Mouse (Mus musculus) adrenal gland, postnatal 14 days (tissue): ENCODE results near the gene Nrarp. TPM values are rescaled to one million over a fixed set of nuclear protein-coding genes. Genes with fewer than 3 reads are reported as not detected.
A peak's percentile ranks its signal among the peaks of the same experiment; 100 is the strongest.

Experiments used
- DNase-seq: peaks from one replicate; pipeline ENCODE4 v3.0.0; 2021; ENCODE audit warnings: mixed read lengths
- long read RNA-seq, 2 experiments: library from polyadenylated mRNA; stranded (forward); transcript quantifications; one replicate each; pipeline ENCODE4 v2.0.0; 2021
- total RNA-seq: library from RNA; stranded (reverse); gene quantifications from 2 replicates; pipeline ENCODE4 v1.2.3, GENCODE M21; 2021

Nrarp gene
- total RNA-seq: 8.7 and 9.5 TPM in 2 replicates
- long read RNA-seq, experiment 1, transcript Nrarp-201 (1 exons, 2,582 nt): major isoform, 11 of 11 reads
- long read RNA-seq, experiment 1, partial matches to known transcripts: 0 of 11 reads
- long read RNA-seq, experiment 1, other reads (novel, unspliced or antisense): 0 of 11 reads
- long read RNA-seq, experiment 2, transcript Nrarp-201 (1 exons, 2,582 nt): major isoform, 10 of 10 reads
- long read RNA-seq, experiment 2, partial matches to known transcripts: 0 of 10 reads
- long read RNA-seq, experiment 2, other reads (novel, unspliced or antisense): 0 of 10 reads

DNA sequence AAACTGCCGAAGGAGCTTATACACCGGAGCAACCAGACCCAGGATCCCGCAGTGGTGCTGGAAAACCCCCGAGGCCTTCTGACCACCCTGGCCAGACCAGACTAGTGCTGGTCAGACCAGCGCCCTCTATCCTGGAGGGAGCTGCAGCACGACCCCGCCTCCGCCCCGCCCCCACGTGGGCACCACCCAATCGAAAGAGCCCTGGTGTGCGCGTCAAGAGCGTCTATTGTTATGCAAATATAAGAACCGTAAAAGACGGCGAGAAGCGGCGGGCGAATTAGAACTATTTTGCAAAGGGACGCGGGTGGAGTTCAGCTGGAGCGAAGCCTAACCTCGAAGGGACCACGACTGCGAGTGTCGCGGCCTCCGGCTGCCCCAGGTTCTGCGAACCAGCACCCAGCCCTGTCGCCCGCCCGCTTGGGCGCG lies at the start of gene Nrarp:
TSS of gene Nrarp (plus strand) at position 281 of the 426 bp plus-strand sequence.
- DNase-seq: peak; percentile 95

DNA sequence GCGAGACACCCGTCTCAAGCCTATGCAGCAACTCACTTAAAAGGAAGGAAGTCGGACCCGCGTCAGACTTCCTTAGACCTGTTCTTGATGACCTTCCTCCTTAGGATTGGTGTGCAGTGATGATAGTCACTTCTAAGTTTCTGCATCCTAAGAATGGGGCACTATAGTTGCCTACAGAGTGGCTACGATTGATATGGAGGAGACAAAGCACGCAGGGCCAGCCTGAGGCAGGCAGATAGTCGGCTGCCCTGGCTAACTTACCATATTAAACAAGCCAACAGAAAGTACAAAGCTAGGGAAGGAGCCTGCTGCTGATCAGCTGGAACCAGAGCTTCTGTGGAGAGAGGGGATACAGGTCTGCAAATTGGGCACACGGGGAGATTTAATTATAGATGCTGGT lies 49.0 kb upstream of the Nrarp start:
- no peak for DNase-seq

DNA sequence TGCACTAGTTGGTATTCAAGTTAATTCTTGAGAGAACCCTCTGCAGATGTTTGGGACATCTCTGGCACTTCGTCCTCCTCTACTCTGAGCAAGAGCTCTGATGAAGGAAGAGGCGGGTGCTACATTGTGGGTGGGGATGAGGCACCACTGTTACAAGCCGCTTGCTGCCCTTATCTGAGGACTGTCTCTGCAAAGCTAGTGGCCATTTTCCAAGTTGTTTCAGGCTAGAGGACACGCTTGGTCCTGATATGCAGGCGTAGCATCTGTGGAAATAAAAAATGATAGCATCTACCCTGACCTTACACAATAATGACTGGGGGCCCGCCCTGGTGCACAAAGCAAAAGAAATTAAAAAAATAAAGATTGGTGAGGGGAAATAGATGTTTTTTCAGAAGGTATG lies 42.7 kb upstream of the Nrarp start:
- DNase-seq: no peak

DNA sequence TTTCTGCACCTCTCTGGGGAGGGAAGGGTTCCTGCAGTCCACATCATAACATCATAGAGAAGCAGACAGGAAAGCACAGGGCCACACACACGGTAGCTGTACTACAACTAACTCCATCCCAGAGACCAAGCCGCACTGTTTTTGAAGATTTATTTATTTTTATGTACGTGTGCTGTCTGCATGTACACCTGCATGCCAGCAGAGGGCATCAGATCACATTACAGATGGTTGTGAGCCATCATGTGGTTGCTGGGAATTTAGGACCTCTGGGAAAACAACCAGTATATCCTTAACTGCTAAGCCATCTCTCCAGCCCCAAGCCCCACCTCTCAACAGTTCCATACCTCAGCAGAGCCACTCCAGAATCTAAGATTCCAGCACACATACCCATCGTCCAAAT lies 39.4 kb upstream of the Nrarp start:
- DNase-seq: no peak

DNA sequence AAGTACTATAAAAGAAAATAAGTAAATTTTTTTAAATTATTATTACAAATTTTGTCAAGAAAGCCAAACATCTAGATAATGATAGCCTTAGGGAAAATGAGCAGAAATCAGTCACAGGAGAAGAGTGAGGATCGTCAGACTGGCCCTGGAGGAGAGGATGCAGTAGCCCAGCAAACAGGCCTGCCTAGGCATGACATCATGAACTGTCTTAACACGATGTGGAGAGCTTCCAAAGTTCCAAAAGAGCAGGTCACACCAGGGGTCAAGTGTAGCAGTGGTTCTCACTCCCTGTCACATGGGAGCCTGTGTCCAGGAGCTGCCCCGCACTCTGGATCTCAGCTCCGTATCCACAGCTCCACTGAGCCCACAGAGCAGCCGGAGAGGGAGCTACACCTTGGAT lies 38.6 kb upstream of the Nrarp start:
- no peak for DNase-seq

DNA sequence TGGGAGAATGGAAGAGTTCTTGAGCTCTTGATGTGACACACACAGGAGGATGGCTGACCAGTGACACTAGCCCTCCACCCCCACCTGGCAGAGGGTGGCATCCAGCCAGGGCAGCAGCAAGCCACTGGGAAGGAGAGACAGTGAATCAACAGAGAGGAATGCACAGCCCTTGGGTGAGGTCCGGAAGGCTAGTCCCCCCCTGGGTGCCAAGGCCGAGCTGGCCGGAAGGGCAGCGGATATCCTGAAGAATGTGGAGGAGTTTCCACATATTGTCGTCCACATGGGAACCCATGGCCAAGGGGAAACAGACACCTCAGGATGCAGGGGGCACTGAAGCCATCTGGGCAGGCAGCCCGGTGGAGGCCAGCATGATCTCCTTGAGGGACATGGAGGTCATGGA lies 35.2 kb upstream of the Nrarp start:
- DNase-seq: peak; percentile 93

DNA sequence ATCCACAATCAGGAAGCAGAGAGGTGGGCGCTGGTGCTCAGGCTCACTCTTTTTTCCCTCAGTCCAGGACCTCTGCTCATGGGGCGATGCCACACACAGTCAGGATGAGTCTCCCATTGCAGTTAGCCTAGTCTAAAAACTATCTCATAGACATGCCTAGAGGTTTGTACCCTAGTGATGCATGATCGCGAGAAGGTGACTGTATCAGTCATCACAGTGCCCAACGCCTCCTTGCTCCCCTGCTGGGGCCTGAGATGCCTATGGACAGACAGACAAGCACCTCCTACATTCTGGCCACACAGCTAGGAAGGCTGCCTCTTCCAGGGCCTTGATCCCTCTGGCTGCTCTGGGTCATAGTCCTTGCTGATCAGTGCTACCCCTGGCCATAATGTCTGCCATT lies 33.2 kb upstream of the Nrarp start:
- DNase-seq: no peak

DNA sequence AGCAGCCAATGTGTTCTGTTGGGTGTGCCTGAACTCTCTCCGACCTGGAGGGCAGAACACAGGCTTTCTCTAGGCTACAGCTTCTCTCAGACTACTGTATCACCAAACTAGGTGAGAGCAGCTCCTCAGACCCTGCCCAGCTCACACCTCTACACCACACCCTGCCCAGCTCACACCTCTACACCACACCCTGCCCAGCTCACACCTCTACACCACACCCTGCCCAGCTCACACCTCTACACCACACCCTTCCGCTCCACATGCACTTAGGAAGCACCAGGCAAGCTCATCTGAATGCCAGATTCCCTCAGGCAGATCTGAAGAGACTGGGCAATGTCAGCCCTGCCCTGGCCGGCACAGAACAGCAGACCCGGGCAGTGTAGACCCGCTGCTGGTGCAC lies 32.7 kb upstream of the Nrarp start:
- DNase-seq: no peak

DNA sequence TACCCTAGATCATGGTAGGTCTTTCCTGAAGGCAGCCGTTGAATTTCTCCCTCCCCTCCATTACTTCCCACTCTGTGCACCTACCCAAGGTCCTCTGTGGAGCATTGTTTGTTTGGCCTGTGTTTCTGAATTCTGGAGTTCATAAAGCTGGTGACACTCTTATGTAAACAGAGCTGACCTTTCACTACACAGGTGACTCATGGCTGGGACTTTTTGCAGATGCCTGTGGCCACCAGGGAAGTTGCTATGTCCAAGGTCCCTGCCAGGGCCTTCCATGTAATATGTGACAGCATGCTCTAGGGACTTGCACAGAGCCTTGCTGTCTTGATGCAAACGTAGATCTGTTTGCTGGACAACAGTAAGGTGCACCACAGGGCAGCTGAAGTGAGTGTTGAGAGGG lies 30.9 kb upstream of the Nrarp start:
- peak; percentile 69 for DNase-seq

DNA sequence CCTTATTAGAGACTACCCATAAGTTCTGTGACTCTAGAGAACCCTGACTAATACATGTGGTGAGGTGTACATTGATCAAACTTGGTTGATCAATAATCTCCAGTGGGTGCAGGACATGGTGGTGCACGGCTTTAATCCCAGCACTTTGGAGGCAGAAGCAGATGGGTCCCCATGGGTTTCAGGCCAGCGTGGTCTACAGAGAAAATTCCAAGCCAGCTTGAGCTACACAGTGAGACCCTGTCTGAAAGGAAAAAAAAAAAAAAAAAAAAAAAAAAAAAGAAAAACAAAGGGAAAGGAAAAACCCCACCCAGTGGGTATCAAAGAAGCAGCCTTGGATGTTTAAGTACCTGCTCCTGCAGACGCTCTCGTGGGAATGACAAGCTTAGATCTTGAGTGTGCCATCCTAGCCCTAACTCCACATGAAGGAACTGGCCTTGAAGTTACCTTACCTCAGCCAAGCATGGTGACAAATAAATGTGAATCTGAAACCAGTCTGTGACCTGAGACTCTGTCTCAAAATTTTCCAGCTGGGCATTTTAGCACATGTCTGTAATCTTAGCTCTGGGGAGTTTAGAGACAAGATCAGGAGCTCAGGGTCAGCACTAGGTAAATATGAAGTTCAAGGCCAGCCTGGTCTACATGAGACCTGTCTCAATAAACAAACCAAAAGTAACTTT lies 29.1 kb upstream of the Nrarp start:
- DNase-seq: no peak

DNA sequence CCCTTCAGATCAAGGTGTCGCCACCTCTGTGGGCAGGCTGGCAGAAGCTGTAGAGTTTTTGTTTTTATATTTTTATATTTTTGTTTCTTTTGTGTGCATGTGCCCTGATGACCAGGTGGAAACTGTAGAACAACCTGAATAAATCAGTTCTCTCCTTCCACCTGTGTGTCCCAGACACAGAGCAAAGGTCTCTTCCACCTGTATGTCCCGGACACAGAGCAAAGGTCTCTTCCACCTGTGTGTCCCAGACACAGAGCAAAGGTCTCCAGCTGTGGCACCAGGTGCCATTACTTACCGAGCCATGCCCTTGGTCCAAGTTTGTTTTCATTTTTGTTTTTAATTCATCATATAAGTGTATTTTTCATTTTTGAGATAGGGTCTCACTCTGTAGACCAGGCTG lies 24.4 kb upstream of the Nrarp start:
- DNase-seq: no peak

DNA sequence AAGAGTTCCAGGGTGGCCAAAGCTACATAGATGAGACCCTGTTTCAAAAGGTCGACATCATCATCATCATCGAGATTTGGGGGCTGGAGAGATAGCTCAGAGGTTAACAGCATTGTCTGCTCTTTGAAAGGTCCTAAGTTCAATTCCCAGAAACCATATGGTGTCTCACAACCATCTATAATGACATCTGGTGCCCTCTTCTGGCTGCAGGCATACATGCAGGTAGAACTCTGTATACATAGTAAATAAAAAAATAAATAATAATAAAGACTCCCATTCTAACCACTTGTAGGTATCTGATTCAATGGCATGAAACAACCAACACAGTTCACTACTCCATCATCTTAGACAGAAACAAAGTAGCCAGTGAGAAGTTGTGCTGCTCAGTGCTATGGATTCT lies 23.6 kb upstream of the Nrarp start:
- peak; percentile 6 for DNase-seq

DNA sequence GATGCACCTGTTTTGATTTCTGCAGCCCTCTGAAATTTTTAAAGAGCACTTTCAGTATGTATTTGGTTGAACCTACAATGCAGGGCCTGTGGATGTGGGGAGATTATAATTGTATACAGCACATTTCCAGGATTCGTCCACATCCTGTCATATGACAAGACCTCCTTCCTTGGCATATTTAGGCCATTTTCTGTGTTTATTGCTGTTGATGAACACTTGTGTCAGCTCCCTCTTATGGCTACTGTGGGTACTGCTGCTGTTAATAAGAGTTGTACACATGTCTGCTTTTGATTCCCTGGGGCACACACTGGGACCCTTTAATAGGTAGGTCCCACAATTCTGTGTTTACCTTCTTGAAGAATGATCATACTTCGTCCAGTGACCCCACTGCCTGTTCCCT lies 22.9 kb upstream of the Nrarp start:
- DNase-seq: peak; percentile 72

DNA sequence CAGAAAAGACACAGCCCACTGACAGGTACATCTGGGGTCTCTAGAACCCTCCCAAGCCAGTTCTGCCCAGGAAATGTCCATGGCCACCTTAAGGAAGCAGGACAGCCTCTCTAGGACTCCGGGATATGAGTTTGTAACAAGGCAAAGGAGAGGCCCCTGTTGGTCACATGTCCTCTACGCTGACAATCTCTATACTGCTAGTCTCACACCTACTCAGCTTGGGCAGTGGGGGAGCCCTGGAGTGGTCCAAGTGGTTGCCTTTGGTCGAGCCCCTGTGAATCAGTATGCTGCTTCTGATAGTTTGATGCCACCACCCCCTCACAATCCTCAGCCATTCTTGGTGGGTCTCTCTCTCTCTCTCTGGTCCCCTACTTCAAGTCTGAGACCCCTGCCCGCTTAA lies 13.1 kb upstream of the Nrarp start:
- no peak for DNase-seq

DNA sequence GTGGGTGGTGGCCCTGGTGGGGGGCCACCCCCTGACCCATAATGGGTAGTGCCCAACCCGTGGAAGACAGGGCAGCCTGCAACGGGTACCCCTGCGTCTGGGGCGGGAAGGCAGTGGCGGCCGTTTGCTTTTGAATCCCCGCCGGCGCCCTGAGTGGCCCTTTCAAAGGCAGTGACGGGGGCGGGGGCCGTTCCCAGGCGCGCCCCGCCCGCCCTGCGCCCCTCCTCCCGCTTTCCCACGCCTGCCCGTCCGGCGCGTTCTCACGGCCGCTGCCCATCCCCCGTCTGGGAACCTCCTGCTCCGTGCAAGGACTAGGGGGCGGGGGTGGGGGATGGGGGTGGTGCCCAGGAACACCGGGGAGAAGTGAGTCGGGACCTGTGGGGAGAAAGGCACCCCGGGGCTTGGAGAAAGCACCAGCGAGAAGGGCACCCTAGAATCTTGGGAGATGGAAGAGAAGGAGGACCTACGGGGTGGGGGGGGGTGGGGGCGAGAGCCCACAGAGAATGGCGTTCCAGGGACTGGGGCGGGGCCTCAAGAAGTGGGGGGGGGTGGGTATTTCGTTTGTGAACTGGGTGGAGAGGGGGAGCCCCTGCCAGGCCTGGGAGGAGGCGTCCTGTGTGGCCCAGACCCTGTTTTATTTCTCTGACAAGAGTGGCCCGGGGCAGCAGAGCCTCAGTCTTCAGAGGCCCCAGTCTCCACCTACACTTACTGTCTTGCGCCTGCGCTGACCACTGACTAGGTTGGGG lies 12.5 kb upstream of the Nrarp start:
- peak; percentile 83 for DNase-seq

DNA sequence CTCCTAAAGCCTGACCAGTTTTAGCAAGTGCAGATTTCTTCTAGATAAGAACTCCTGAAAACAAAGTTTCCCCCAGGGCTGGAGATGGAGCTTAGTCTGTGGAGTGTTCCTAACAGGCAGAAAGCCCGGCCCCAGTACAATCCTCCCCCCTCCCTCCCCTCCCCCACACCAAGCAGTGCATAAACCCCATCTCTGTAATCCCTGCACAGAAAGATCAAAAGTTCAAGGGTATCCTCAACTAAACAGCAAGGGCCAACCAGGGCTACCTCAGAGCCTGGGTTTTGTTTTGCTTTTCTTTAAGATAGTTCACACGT lies 11.9 kb upstream of the Nrarp start:
- no peak for DNase-seq

DNA sequence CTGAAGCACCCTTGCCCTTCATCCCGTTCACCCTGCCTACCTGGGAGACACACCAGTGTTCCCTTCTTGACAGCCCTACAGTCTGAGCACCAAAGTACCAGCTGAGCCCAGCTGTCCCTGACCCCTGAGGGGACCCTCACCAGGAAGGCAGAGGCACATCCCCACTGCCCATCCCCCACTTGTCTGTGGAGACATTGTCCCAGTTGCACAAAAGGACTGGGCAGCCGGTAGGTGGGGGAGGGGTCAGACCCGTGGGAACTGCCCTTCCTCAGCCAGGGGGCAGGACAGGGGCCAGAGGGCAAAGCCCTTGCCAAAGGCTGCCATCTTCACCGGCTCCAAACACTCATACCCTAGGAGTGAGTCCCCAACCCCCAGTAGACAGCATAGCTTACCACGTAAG lies 10.8 kb upstream of the Nrarp start:
- no peak for DNase-seq

DNA sequence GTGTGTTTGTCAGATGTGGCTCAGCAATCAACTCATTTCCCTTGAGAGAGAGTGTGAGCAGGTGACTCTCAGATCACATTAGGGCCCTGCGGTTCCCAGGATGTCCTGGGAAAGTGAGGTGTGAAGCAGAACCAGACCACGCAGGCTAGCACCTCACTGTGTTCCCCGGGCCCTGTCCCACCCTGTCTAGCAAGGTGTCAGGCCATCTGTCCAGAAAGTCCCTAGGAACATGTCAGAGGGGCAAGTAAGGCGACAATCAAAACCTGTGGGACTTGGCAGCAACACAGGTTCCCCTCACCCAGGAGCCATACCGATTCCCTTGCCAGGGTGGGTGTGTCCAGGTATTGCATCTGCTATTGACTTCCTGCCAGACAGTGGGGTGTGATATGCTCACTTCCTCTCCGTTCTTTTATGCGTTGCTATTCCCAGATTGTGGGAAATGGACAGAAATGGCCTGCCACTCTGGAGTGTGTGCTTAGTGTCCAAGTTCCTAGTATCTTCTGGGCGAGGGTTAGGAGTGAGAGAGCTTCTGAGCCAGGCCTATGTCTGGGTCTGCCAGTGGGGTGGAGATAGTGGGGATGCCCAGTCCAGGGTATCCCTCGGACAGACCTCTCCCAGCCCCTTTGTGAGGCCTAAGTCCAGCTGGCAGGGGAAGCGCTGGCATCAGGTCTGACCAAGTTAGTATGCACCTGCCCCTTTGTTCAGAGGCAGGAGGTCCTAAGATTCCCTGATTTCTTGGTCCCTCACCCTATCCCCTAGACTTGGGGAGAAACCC lies 10.0 kb upstream of the Nrarp start:
- no peak for DNase-seq

DNA sequence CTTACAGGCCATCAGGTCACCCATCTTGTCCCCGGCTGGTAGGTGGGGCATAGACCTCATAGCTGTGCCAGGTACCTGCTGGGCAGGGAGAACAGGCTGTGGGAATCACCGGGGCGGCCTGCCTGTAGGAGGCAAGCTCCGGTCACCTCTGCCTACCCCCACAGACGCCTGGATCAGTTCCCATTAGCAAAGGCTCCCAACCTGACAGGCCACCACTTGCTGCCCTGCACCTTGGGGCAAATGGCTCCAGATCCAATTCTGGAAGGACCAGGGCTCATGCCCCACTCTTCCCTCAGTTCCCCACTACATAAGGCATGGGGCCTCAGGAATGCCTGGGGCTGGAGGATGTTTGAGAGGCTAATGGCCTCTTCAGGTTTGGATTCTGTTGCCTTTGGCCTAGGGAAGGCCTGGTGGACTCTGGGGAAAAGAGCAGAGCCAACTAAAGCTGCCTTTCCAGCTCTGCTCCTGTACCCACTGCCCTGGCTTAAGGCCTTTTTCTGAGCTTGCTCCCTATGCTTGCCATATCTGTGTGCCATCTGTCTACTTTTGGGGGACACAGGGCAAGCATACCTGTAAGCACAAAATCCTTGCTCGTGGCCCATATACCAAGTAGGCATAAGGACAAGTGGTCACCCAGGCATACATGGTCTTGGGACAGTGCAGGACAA lies 9.3 kb upstream of the Nrarp start:
- no peak for DNase-seq

DNA sequence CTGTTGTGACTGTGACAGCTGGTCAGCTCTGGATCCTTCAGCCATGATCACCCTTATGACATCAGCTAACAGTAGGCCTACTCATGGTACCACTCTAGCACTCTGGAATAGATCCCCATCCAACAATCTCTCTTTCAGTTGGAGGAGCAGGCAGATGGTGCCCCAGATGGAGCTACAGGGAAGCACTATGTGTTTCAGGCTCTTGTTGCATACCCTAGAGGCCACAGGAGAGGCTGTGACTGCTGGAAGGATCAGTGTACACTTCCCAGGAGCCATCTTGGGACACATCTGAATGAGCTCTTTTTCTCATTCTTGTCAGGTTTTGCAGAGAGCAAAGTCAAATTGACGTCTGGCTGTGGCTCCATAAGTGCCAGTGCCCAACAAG lies 8.8 kb upstream of the Nrarp start:
- no peak for DNase-seq

DNA sequence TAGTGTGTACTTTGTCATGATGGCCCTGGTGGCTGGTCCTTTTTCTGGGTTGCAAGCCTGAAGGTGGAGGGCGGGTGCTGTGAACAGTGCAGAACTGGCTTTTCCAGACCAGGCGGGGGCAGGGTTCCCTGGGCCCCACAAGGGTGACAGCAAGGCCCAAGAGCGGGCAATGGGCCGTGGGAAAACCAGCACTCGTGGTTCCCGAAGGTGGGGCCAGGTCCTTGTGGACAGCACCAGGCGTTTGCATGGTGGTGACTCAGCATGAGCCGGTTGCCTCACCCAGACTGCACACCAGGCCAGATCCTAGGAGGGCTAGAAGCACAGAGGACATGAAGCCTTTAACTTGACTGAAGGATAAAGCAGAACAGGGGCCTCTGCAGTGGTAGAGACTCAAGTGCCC lies 7.9 kb upstream of the Nrarp start:
- DNase-seq: peak; percentile 34

DNA sequence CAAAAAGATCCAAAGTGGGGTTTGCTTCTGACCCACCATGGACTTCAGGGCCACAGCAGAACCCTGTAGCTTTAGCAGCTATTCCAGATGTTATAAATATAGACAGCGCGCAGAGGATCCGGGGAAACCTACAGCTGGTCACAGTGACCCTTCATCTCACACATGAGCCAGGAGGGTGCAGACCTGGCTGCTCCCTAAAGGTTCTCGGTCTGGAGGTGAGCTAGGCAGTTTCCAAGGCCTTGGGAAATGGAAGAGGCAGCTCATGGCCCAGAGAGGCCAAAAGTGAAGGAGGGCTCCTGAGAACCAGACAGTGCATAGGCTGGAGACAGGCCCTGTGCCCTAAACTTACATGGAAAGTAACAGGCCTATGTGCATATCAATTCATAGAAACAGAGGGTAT lies 6.7 kb upstream of the Nrarp start:
- no peak for DNase-seq
